15 mouse cellular contexts compared by ENCODE assay signal in genomic region chr1:135427390-135427789, GRCm38 (mm10). TPM values are rescaled to one million over a fixed set of nuclear protein-coding genes. Genes with fewer than 3 reads are reported as not detected.
A peak's percentile ranks its signal among the peaks of the same experiment; 100 is the strongest.
DNase-seq lines count a peak whose midpoint lies in the region; ATAC-seq lines count a peak whose summit lies in the region.
"Had no signal": no experiment of that assay in that cellular context is flagged by ENCODE, and none has a peak within 500 bp of the region (broad histone marks: within the 10 kb centered on the region; RNA-seq: fewer than 3 reads in every experiment).

No protein-coding gene starts in this region.

- H3K9ac ChIP-seq in forebrain, embryonic 16.5 days (replicated peaks; ENCODE audit: low read depth, low read length), result no peak overlapping the region
- H3K9ac ChIP-seq in limb, embryonic 12.5 days (replicated peaks), result no peak overlapping the region
- no peak overlapping the region for H3K9ac ChIP-seq in hindbrain, embryonic 14.5 days
- H3K9ac ChIP-seq: liver, embryonic 14.5 days had no signal

- H3K27me3 ChIP-seq in forebrain, embryonic 10.5 days (ENCODE audit: poor library complexity, severe bottlenecking), result no peaks in the 10 kb centered on the region
- H3K27me3 ChIP-seq in forebrain, embryonic 16.5 days (replicated peaks; ENCODE audit: control insufficient read depth, insufficient read depth, low read length), result no peaks in the 10 kb centered on the region
- H3K27me3 ChIP-seq in limb, embryonic 12.5 days, result no peaks in the 10 kb centered on the region
- H3K27me3 ChIP-seq in limb, embryonic 10.5 days (ENCODE audit: low read depth, poor library complexity, severe bottlenecking), result no peaks in the 10 kb centered on the region
- H3K27me3 ChIP-seq in hindbrain, embryonic 14.5 days (ENCODE audit: control insufficient read depth, insufficient read depth, low read length), result no peaks in the 10 kb centered on the region

- H3K36me3 ChIP-seq in forebrain, embryonic 10.5 days (replicated peaks), result peaks cover 57% of the 10 kb centered on the region
- H3K36me3 ChIP-seq in forebrain, embryonic 16.5 days (ENCODE audit: control insufficient read depth, insufficient read depth), result peaks cover 12% of the 10 kb centered on the region
- peaks cover 48% of the 10 kb centered on the region for H3K36me3 ChIP-seq in limb, embryonic 12.5 days
- H3K36me3 ChIP-seq in limb, embryonic 10.5 days, result peaks cover 58% of the 10 kb centered on the region
- peaks cover 36% of the 10 kb centered on the region for H3K36me3 ChIP-seq in hindbrain, embryonic 14.5 days (replicated peaks; ENCODE audit: control insufficient read depth, insufficient read depth)

- no peak for ATAC-seq in forebrain, embryonic 16.5 days
- ATAC-seq in limb, embryonic 12.5 days (ENCODE audit: insufficient number of reproducible peaks, insufficient read depth, low FRiP score, low TSS enrichment, low read depth), result no peak
- ATAC-seq in hindbrain, embryonic 14.5 days (ENCODE audit: low FRiP score), result no peak

- DNase-seq in forebrain, embryonic 10.5 days (ENCODE audit: extremely low spot score, low spot score), result no peak
- no peak for DNase-seq in limb, embryonic 10.5 days (ENCODE audit: low spot score)
- DNase-seq in A20 (ENCODE audit: low read depth, low spot score), result peak; percentile 12
- no peak for DNase-seq in hindbrain, embryonic 14.5 days (ENCODE audit: low spot score)
- DNase-seq in embryo, embryonic 10.5 days (ENCODE audit: low spot score), result no peak
- no peak for DNase-seq in cerebellum, postnatal 25 days
- DNase-seq: adrenal gland, adult 2 months; gastrocnemius, postnatal 25 days; left cerebral cortex, postnatal 4 days; lung, postnatal 10 days; right cerebral cortex, postnatal 14 days had no signal

- H3K9me3 ChIP-seq in forebrain, embryonic 10.5 days, result no peaks in the 10 kb centered on the region
- H3K9me3 ChIP-seq in forebrain, embryonic 16.5 days (ENCODE audit: control insufficient read depth, low read length), result no peaks in the 10 kb centered on the region
- H3K9me3 ChIP-seq in limb, embryonic 12.5 days, result no peaks in the 10 kb centered on the region
- H3K9me3 ChIP-seq in limb, embryonic 10.5 days (replicated peaks), result no peaks in the 10 kb centered on the region
- H3K9me3 ChIP-seq in hindbrain, embryonic 14.5 days (ENCODE audit: control insufficient read depth, low read length), result no peaks in the 10 kb centered on the region

- H3K4me1 ChIP-seq in forebrain, embryonic 10.5 days, result peaks cover 43% of the 10 kb centered on the region
- peaks cover 31% of the 10 kb centered on the region for H3K4me1 ChIP-seq in forebrain, embryonic 16.5 days (replicated peaks; ENCODE audit: control insufficient read depth, insufficient read depth, low read length)
- peaks cover 32% of the 10 kb centered on the region for H3K4me1 ChIP-seq in limb, embryonic 12.5 days (replicated peaks)
- peaks cover 44% of the 10 kb centered on the region for H3K4me1 ChIP-seq in limb, embryonic 10.5 days
- H3K4me1 ChIP-seq in hindbrain, embryonic 14.5 days (replicated peaks; ENCODE audit: control insufficient read depth, insufficient read depth, low read length), result peaks cover 28% of the 10 kb centered on the region

- H3K4me2 ChIP-seq in forebrain, embryonic 16.5 days (ENCODE audit: low read length), result no peak overlapping the region
- peak overlapping the region; percentile 76; the same call in 1 of the 2 replicates for H3K4me2 ChIP-seq in limb, embryonic 12.5 days
- H3K4me2 ChIP-seq in hindbrain, embryonic 14.5 days (replicated peaks), result 0 out of 2 replicates have a peak overlapping the region, but pooled peaks have one; percentile 83

- 91% methylated on average over 6 of the region's 6 CpGs for WGBS in forebrain, embryonic 10.5 days
- WGBS in forebrain, embryonic 16.5 days, result 82% methylated on average over 6 of the region's 6 CpGs
- 91% methylated on average over 6 of the region's 6 CpGs for WGBS in limb, embryonic 12.5 days
- WGBS in limb, embryonic 10.5 days, result 91% methylated on average over 6 of the region's 6 CpGs
- WGBS in hindbrain, embryonic 14.5 days, result 89% methylated on average over 6 of the region's 6 CpGs

- peak overlapping the region; percentile 96; the same call in 1 of the 2 replicates for H3K4me3 ChIP-seq in forebrain, embryonic 10.5 days
- H3K4me3 ChIP-seq in forebrain, embryonic 16.5 days (replicated peaks; ENCODE audit: low read length), result no peak overlapping the region
- H3K4me3 ChIP-seq in limb, embryonic 12.5 days (replicated peaks), result no peak overlapping the region
- H3K4me3 ChIP-seq in limb, embryonic 10.5 days, result no peak overlapping the region
- H3K4me3 ChIP-seq in hindbrain, embryonic 14.5 days (replicated peaks; ENCODE audit: low read length), result no peak overlapping the region
- H3K4me3 ChIP-seq: erythroblast, embryonic 14.5 days had no signal

- no peak overlapping the region for H3K27ac ChIP-seq in forebrain, embryonic 10.5 days
- H3K27ac ChIP-seq in forebrain, embryonic 16.5 days (ENCODE audit: low read length), result no peak overlapping the region
- no peak overlapping the region for H3K27ac ChIP-seq in limb, embryonic 12.5 days
- no peak overlapping the region for H3K27ac ChIP-seq in limb, embryonic 10.5 days
- H3K27ac ChIP-seq in hindbrain, embryonic 14.5 days, result no peak overlapping the region
- H3K27ac ChIP-seq: liver, embryonic 14.5 days had no signal

RNA-seq across cellular contexts. Expression of gene Ipo9, which starts 2.9 kb away (rescaled TPM):
- polyA plus RNA-seq in forebrain, embryonic 10.5 days (2016; fragmentation: Nextera tagmentation; extraction: Ambion mirVana), result 193 and 203 TPM in 2 replicates
- 143 and 153 TPM in 2 replicates for polyA plus RNA-seq in forebrain, embryonic 16.5 days (2015; fragmentation: Nextera tagmentation; extraction: Ambion mirVana)
- 185 and 188 TPM in 2 replicates for polyA plus RNA-seq in limb, embryonic 12.5 days (2016; fragmentation: Nextera tagmentation; extraction: Ambion mirVana)
- polyA plus RNA-seq in limb, embryonic 10.5 days (2016; fragmentation: Nextera tagmentation; extraction: Ambion mirVana), result 195 and 209 TPM in 2 replicates
- polyA plus RNA-seq in hindbrain, embryonic 14.5 days (2014; fragmentation: Nextera tagmentation; extraction: Ambion mirVana), result 115 and 118 TPM in 2 replicates

RNA-seq across cellular contexts. Expression of gene Shisa4, which starts 52.4 kb away (rescaled TPM):
- 60.5 and 62.4 TPM in 2 replicates for polyA plus RNA-seq in forebrain, embryonic 10.5 days (2016; fragmentation: Nextera tagmentation; extraction: Ambion mirVana)
- 84.9 and 102 TPM in 2 replicates for polyA plus RNA-seq in forebrain, embryonic 16.5 days (2015; fragmentation: Nextera tagmentation; extraction: Ambion mirVana)
- polyA plus RNA-seq in limb, embryonic 12.5 days (2016; fragmentation: Nextera tagmentation; extraction: Ambion mirVana), result 41.5 and 43.7 TPM in 2 replicates
- 53.3 and 57.5 TPM in 2 replicates for polyA plus RNA-seq in limb, embryonic 10.5 days (2016; fragmentation: Nextera tagmentation; extraction: Ambion mirVana)
- polyA plus RNA-seq in hindbrain, embryonic 14.5 days (2014; fragmentation: Nextera tagmentation; extraction: Ambion mirVana), result 65.6 and 79.8 TPM in 2 replicates
- polyA plus RNA-seq: erythroblast, embryonic 14.5 days had no signal
